Mouse (Mus musculus) midbrain, embryonic 13.5 days (tissue): ENCODE measurements around the gene Cmip. TPM values are rescaled to one million over a fixed set of nuclear protein-coding genes. Genes with fewer than 3 reads are reported as not detected.

Experiments
- ATAC-seq: fragments of 200-750 bp; cut with Nextera tagmentation; 2 replicates; pipeline ENCODE4 v1.8.0; 2017; ENCODE audit warnings: mild to moderate bottlenecking, moderate TSS enrichment, moderate library complexity
- H3K27ac ChIP-seq: fragments of 300-500 bp; sonication (generic); 2 replicates; pipeline ENCODE4 v1.5.1; 2015; ENCODE audit warnings: inconsistent platforms, mild to moderate bottlenecking, moderate library complexity
- H3K27me3 ChIP-seq: fragments of 300-500 bp; sonication (generic); 2 replicates; pipeline ENCODE4 v1.6.1; 2015; ENCODE audit warnings: mild to moderate bottlenecking, inconsistent platforms
- H3K36me3 ChIP-seq: fragments of 300-500 bp; sonication (generic); 2 replicates; pipeline ENCODE4 v1.6.1; 2015; ENCODE audit warnings: mild to moderate bottlenecking, inconsistent platforms
- H3K4me1 ChIP-seq: fragments of 300-500 bp; sonication (generic); replicated peaks from 2 replicates; pipeline ENCODE4 v1.6.1; 2015; ENCODE audit warnings: inconsistent platforms
- H3K4me2 ChIP-seq: fragments of 300-500 bp; sonication (generic); replicated peaks from 2 replicates; pipeline ENCODE4 v1.6.1; 2015; ENCODE audit warnings: moderate library complexity, mild to moderate bottlenecking, inconsistent platforms
- H3K4me3 ChIP-seq: fragments of 300-500 bp; sonication (generic); replicated peaks from 2 replicates; pipeline ENCODE4 v1.5.1; 2015; ENCODE audit warnings: mild to moderate bottlenecking, inconsistent platforms
- H3K9ac ChIP-seq: fragments of 300-500 bp; sonication (generic); replicated peaks from 2 replicates; pipeline ENCODE4 v1.6.1; 2015; ENCODE audit warnings: mild to moderate bottlenecking, inconsistent platforms
- H3K9me3 ChIP-seq: fragments of 300-500 bp; sonication (generic); 2 replicates; pipeline ENCODE4 v1.6.1; 2016; ENCODE audit warnings: mild to moderate bottlenecking, inconsistent platforms
- WGBS: fragments of 180-500 bp; shearing (Covaris S2); methylation state at CpG from one replicate; pipeline ENCODE4 v1.1.7; 2015; 5-methylcytosine and 5-hydroxymethylcytosine counted together
- polyA plus RNA-seq: library from polyadenylated mRNA; unstranded; fragments of >200 nt; fragmentation: Nextera tagmentation; extraction: Ambion mirVana; gene quantifications from 2 replicates; pipeline ENCODE4 v1.2.1, GENCODE M21; 2015

The Cmip gene
- polyA plus RNA-seq, 1 experiment from 2014 or later, result 65.3 TPM

- peaks cover 62% of the 10 kb centered on the region for H3K4me1 ChIP-seq
- H3K9ac ChIP-seq, result 0 out of 2 replicates have a peak overlapping the region, but pooled peaks have one; percentile 20
- H3K27me3 ChIP-seq, result no peaks in the 10 kb centered on the region
These were observed 146.2 kb downstream of the Cmip start for GRCm38 (mm10) chr8:117402911-117403704.

DNA sequence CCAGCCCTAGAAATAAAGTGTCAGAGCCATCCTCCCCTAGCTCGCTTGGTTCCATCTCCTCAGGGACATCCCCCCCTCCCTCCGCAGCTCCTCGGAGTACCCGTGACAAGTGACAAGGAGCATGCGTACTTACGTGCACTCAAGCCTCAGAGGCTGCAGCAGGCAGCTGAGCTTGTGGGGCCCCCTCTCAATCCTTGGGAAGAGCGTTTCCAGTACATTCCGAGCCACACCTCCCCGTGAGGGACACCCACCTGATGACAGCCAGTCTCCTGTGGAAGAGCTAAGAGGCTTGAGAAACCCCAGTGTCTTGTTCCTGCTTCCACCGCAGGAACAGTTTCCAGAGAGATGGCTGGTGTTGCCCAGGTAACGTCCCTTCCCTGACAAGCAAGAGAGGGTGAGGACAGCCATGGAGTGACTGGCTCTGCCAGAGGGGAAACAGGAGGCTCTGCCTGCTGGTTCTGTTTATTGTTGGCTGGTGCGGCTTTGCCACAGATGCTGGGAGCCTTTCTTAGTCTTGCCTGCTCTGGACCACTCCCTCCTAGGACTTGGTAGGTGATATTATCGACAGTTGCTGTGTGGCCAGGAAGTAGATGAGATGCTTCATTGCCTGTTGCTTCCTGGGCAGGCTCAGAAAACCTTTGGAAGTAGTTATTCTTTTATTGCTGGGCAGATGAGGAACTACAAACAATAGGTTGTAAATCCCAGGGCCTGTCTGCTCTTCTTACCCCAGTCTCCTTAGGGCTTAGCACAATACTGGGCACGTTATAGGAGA is 147.0 kb downstream of the Cmip start:
- H3K4me3 ChIP-seq, result no peak overlapping the region; the same call in 1 of the 2 replicates
- H3K4me1 ChIP-seq, result peaks cover 62% of the 10 kb centered on the region
- H3K9me3 ChIP-seq, result no peaks in the 10 kb centered on the region
- H3K27me3 ChIP-seq, result no peaks in the 10 kb centered on the region
- peak overlapping the region; percentile 40; the same call in 1 of the 2 replicates for H3K9ac ChIP-seq
- ATAC-seq, result peak; percentile 51
- no peaks in the 10 kb centered on the region for H3K36me3 ChIP-seq
- H3K27ac ChIP-seq, result peak overlapping the region; percentile 77
- peak overlapping the region; percentile 9 for H3K4me2 ChIP-seq
- WGBS, result 41% methylated on average over 14 of the region's 14 CpGs

More at GRCm38 (mm10) chr8:117402911-117403704, 146.2 kb downstream of the Cmip start:
- Histone ChIP-seq H3K4me2 (peak overlapping the region; percentile 9), H3K36me3 (no peaks in the 10 kb centered on the region), H3K9me3 (no peaks in the 10 kb centered on the region), H3K4me3 (no peak overlapping the region; the same call in 1 of the 2 replicates), H3K27ac (peak overlapping the region; percentile 77)
- ATAC-seq, result peak; percentile 40
- 68% methylated on average over 9 of the region's 9 CpGs for WGBS

DNA sequence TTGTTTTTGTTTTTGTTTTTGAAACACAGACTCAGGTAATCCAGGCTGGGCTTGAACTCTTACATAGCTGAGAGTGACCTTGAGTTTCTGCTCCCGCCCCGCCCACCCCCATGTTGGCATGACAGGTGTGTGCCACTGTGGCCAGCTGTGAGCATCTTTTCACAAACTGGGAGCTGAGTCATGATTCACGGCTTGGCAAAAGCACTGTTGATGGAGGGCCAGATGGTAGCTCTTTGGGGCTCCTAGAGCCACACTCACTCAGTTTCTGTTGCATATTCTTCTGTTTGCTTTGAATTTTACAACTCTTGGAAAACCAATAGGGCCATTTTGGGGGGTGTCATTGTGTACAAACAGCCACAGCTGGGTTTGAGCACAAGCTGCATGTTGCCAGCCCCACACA is 149.2 kb downstream of the Cmip start:
- Histone ChIP-seq H3K27ac (no peak overlapping the region), H3K36me3 (peaks cover 1% of the 10 kb centered on the region; the same call in 1 of the 2 replicates), H3K27me3 (no peaks in the 10 kb centered on the region), H3K4me3 (no peak overlapping the region), H3K4me1 (peaks cover 50% of the 10 kb centered on the region), H3K9me3 (no peaks in the 10 kb centered on the region), H3K9ac (no peak overlapping the region), H3K4me2 (no peak overlapping the region)
- 89% methylated on average over 3 of the region's 3 CpGs for WGBS
- no peak for ATAC-seq

GRCm38 (mm10) chr8:117408634-117409033 is 151.8 kb downstream of the Cmip start:
- no peak overlapping the region for H3K4me2 ChIP-seq
- H3K9me3 ChIP-seq, result no peaks in the 10 kb centered on the region
- ATAC-seq, result no peak
- no peak overlapping the region for H3K4me3 ChIP-seq
- no peaks in the 10 kb centered on the region for H3K27me3 ChIP-seq
- peaks cover 24% of the 10 kb centered on the region for H3K4me1 ChIP-seq
- H3K9ac ChIP-seq, result no peak overlapping the region
- H3K27ac ChIP-seq, result no peak overlapping the region
- 91% methylated on average over 7 of the region's 7 CpGs for WGBS
- H3K36me3 ChIP-seq, result peaks cover 15% of the 10 kb centered on the region; the same call in 1 of the 2 replicates

DNA sequence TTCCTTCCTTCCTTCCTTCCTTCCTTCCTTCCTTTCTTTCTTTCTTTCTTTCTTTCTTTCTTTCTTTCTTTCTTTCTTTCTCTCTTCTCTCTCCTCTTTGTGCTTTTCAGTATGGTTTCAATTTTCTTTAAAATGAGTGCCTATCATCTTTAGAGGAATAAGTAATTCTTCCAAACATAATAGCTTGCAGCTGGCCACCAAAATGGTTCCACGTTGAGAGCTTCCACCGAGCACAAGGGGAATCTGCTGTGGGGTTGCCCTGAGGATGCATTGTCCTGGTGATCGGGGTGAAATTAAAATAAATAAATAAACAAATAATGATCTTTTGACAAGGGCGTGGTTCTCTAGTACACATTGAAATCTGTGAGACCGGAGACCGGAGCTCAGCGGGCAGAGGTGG is 152.2 kb downstream of the Cmip start:
- Histone ChIP-seq H3K27me3 (no peaks in the 10 kb centered on the region), H3K9ac (no peak overlapping the region), H3K27ac (no peak overlapping the region), H3K4me2 (no peak overlapping the region), H3K9me3 (no peaks in the 10 kb centered on the region), H3K4me1 (peaks cover 20% of the 10 kb centered on the region), H3K4me3 (no peak overlapping the region), H3K36me3 (peaks cover 15% of the 10 kb centered on the region; the same call in 1 of the 2 replicates)
- no peak for ATAC-seq
- 83% methylated on average over 7 of the region's 7 CpGs for WGBS

- Histone ChIP-seq H3K9ac (no peak overlapping the region), H3K9me3 (no peaks in the 10 kb centered on the region), H3K27ac (no peak overlapping the region), H3K4me3 (no peak overlapping the region), H3K36me3 (peaks cover 19% of the 10 kb centered on the region; the same call in 1 of the 2 replicates), H3K4me2 (no peak overlapping the region), H3K27me3 (no peaks in the 10 kb centered on the region), H3K4me1 (peaks cover 16% of the 10 kb centered on the region)
- no peak for ATAC-seq
- WGBS, result 75% methylated on average over 10 of the region's 10 CpGs
These were observed 153.5 kb downstream of the Cmip start for GRCm38 (mm10) chr8:117410391-117410790.

DNA sequence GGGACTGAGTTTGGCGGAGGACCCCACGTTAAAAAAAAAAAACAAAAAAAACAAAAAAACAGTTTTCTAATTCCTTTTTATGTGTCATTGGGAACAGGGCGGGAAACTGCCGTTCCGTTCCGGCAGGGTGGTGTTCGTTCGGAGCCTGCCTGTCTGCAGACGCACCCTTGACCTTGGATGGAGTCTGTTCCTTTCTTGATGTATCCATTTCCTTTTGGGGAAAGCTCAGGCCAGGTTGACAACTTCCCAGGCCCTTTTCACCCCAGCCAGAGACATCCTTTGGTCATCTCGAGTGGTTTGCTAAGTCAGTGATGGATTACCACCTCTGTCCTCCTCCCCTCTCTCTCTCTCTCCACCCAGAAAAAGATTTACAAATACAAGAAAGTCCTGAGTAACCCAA is 154.0 kb downstream of the Cmip start:
- ATAC-seq, result no peak
- H3K9me3 ChIP-seq, result no peaks in the 10 kb centered on the region
- H3K4me3 ChIP-seq, result no peak overlapping the region
- H3K27me3 ChIP-seq, result no peaks in the 10 kb centered on the region
- H3K4me2 ChIP-seq, result no peak overlapping the region
- H3K36me3 ChIP-seq, result peaks cover 22% of the 10 kb centered on the region
- 84% methylated on average over 10 of the region's 10 CpGs for WGBS
- no peak overlapping the region for H3K27ac ChIP-seq
- peaks cover 16% of the 10 kb centered on the region for H3K4me1 ChIP-seq
- H3K9ac ChIP-seq, result no peak overlapping the region

GRCm38 (mm10) chr8:117412232-117412631 is 155.4 kb downstream of the Cmip start:
- H3K4me2 ChIP-seq, result no peak overlapping the region
- WGBS, result 88% methylated on average over 10 of the region's 10 CpGs

DNA sequence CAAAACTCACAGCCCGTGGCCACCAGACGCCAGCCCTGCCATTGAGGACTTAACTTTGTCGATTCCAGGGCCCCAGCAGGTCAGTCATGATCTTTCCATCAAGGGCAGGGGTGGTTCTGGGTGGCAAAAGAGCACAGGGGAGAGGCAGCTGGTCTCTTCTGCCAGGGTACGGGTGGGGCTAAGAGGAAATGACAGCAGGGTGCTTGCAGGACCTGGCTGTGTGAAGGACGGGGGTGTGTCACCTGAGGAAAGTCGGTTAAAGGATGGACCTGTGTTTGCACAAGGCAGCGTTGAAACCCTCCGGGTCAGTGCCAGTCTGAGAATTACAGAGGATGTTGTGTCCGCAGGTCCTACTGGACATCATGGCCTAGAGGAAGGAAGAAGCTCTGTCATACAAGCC is 161.0 kb downstream of the Cmip start:
- no peaks in the 10 kb centered on the region for H3K4me1 ChIP-seq
- no peak overlapping the region for H3K4me3 ChIP-seq
- 96% methylated on average over 9 of the region's 9 CpGs for WGBS
- peaks cover 48% of the 10 kb centered on the region for H3K36me3 ChIP-seq
- no peak overlapping the region for H3K9ac ChIP-seq
- H3K4me2 ChIP-seq, result no peak overlapping the region
- H3K27me3 ChIP-seq, result no peaks in the 10 kb centered on the region
- ATAC-seq, result no peak
- H3K27ac ChIP-seq, result no peak overlapping the region
- H3K9me3 ChIP-seq, result no peaks in the 10 kb centered on the region

More at GRCm38 (mm10) chr8:117412232-117412631, 155.4 kb downstream of the Cmip start:
- ATAC-seq, result no peak
- Histone ChIP-seq H3K27ac (no peak overlapping the region), H3K9ac (no peak overlapping the region), H3K9me3 (no peaks in the 10 kb centered on the region), H3K4me1 (peaks cover 16% of the 10 kb centered on the region), H3K36me3 (peaks cover 35% of the 10 kb centered on the region), H3K27me3 (no peaks in the 10 kb centered on the region), H3K4me3 (no peak overlapping the region)

GRCm38 (mm10) chr8:117420841-117421534 is 164.1 kb downstream of the Cmip start:
- 90% methylated on average over 17 of the region's 17 CpGs for WGBS
- no peak for ATAC-seq
- H3K27ac ChIP-seq, result no peak overlapping the region
- no peaks in the 10 kb centered on the region for H3K4me1 ChIP-seq
- H3K9ac ChIP-seq, result no peak overlapping the region
- no peak overlapping the region for H3K4me2 ChIP-seq
- peaks cover 64% of the 10 kb centered on the region for H3K36me3 ChIP-seq
- H3K4me3 ChIP-seq, result no peak overlapping the region
- H3K27me3 ChIP-seq, result no peaks in the 10 kb centered on the region
- no peaks in the 10 kb centered on the region for H3K9me3 ChIP-seq

GRCm38 (mm10) chr8:117421838-117422237 is 165.0 kb downstream of the Cmip start:
- Histone ChIP-seq H3K4me3 (no peak overlapping the region), H3K36me3 (peaks cover 63% of the 10 kb centered on the region), H3K27ac (no peak overlapping the region), H3K4me2 (no peak overlapping the region), H3K9ac (no peak overlapping the region), H3K9me3 (no peaks in the 10 kb centered on the region), H3K4me1 (no peaks in the 10 kb centered on the region), H3K27me3 (no peaks in the 10 kb centered on the region)
- ATAC-seq, result no peak
- WGBS, result 95% methylated on average over 5 of the region's 5 CpGs
